Mouse (Mus musculus) heart, adult 2 months (tissue): Measurements from ENCODE around the gene Ccdc60. TPM values are rescaled to one million over a fixed set of nuclear protein-coding genes. Genes with fewer than 3 reads are reported as not detected.

Experiments
- DNase-seq, 2 experiments: peaks; one replicate each; pipeline ENCODE4 v3.0.0; 2021
- H3K27ac ChIP-seq: fragments of 200-600 bp; 2 replicates; pipeline ENCODE4 v1.8.1; 2022
- H3K27me3 ChIP-seq: fragments of 200-500 bp; 2 replicates; pipeline ENCODE4 v1.6.1; 2012; ENCODE audit warnings: mild to moderate bottlenecking, low read length, inconsistent platforms, mixed read lengths; ENCODE audit not compliant: control insufficient read depth, insufficient read depth
- H3K36me3 ChIP-seq: fragments of 200-500 bp; 2 replicates; pipeline ENCODE4 v1.6.1; 2012; ENCODE audit warnings: low read length, inconsistent platforms; ENCODE audit not compliant: control insufficient read depth, insufficient read depth
- H3K4me1 ChIP-seq: fragments of 200-500 bp; 2 replicates; pipeline ENCODE4 v1.6.1; 2011; ENCODE audit warnings: low read length; ENCODE audit not compliant: control insufficient read depth, insufficient read depth
- H3K4me3 ChIP-seq: fragments of 200-600 bp; 2 replicates; pipeline ENCODE4 v1.8.1; 2022
- H3K79me2 ChIP-seq: fragments of 200-500 bp; replicated peaks from 2 replicates; pipeline ENCODE4 v1.6.1; 2012; ENCODE audit warnings: mild to moderate bottlenecking, inconsistent platforms, low read length, moderate library complexity, mixed read lengths; ENCODE audit not compliant: control insufficient read depth, insufficient read depth
- H3K9ac ChIP-seq: fragments of 200-500 bp; 2 replicates; pipeline ENCODE4 v1.6.1; 2012; ENCODE audit warnings: low read depth, mild to moderate bottlenecking, control low read depth, inconsistent platforms, low read length, mixed read lengths
- CTCF ChIP-seq: fragments of 200-600 bp; IDR thresholded peaks from 2 replicates; pipeline ENCODE4 v1.8.1; 2022; ENCODE audit warnings: antibody characterized with exemption, mild to moderate bottlenecking, moderate library complexity
- EP300 ChIP-seq: fragments of 200-500 bp; IDR thresholded peaks from 2 replicates; pipeline ENCODE4 v1.6.1; 2011; ENCODE audit warnings: low read depth, low read length, control low read depth; ENCODE audit not compliant: insufficient read depth
- POLR2A ChIP-seq: fragments of 200-500 bp; IDR thresholded peaks from 2 replicates; pipeline ENCODE4 v1.6.1; 2011; ENCODE audit warnings: mild to moderate bottlenecking, low read depth, low read length, control low read depth; ENCODE audit not compliant: insufficient read depth
- WGBS: fragments of 180-500 bp; shearing (Covaris S2); methylation state at CpG from one replicate; pipeline ENCODE4 v1.1.7; 2018; 5-methylcytosine and 5-hydroxymethylcytosine counted together
- intact Hi-C: fragments of 180-260 bp; cut with DNase I; formaldehyde crosslinking; loops from one replicate; pipeline ENCODE4 v1.15.1; 2025
- polyA plus RNA-seq: library from polyadenylated mRNA; depleted of rRNA; stranded (reverse); fragments of >200 nt; gene quantifications from 2 replicates; pipeline ENCODE4 v1.2.3, GENCODE M21; 2012
- total RNA-seq, 2 experiments: library from RNA; stranded (reverse); gene quantifications; 2 replicates each; pipeline ENCODE4 v1.2.3; 2021

Ccdc60 gene
- total and polyA plus RNA-seq, 3 experiments = 0.08 TPM; not detected in 2

- Histone ChIP-seq H3K27me3 (no peaks in the 10 kb centered on the region), H3K4me3 (no peak overlapping the region), H3K36me3 (no peaks in the 10 kb centered on the region), H3K79me2 (no peaks in the 10 kb centered on the region), H3K27ac (no peak overlapping the region), H3K4me1 (no peaks in the 10 kb centered on the region), H3K9ac (no peak overlapping the region)
- TF ChIP-seq EP300 (no peak), CTCF (no peak), POLR2A (no peak)
- intact Hi-C loops = no loop called here
- DNase-seq = no peak
- WGBS = 74% methylated on average over 6 of the region's 6 CpGs
These were observed 64.8 kb downstream of the Ccdc60 start for GRCm38 (mm10) chr5:116224023-116224422.

- WGBS = 93% methylated on average over 3 of the region's 3 CpGs
- intact Hi-C loops = no loop called here
These were observed 66.9 kb downstream of the Ccdc60 start for GRCm38 (mm10) chr5:116221916-116222315.

GRCm38 (mm10) chr5:116219288-116219687 lies 69.5 kb downstream of the Ccdc60 start:
- TF ChIP-seq EP300 (no peak), CTCF (no peak), POLR2A (no peak)
- Histone ChIP-seq H3K9ac (no peak overlapping the region), H3K4me3 (no peak overlapping the region), H3K27ac (no peak overlapping the region), H3K4me1 (no peaks in the 10 kb centered on the region), H3K27me3 (no peaks in the 10 kb centered on the region), H3K36me3 (no peaks in the 10 kb centered on the region), H3K79me2 (no peaks in the 10 kb centered on the region)
- intact Hi-C loops = no loop called here
- 75% methylated on average over 7 of the region's 7 CpGs for WGBS
- DNase-seq = no peak

More at GRCm38 (mm10) chr5:116221916-116222315, 66.9 kb downstream of the Ccdc60 start:
- Histone ChIP-seq H3K9ac (no peak overlapping the region), H3K4me1 (no peaks in the 10 kb centered on the region), H3K4me3 (no peak overlapping the region), H3K27me3 (no peaks in the 10 kb centered on the region), H3K36me3 (no peaks in the 10 kb centered on the region), H3K27ac (no peak overlapping the region), H3K79me2 (no peaks in the 10 kb centered on the region)
- TF ChIP-seq EP300 = no peak
- no peak for TF ChIP-seq CTCF
- no peak for TF ChIP-seq POLR2A
- DNase-seq = no peak

GRCm38 (mm10) chr5:116212706-116213105 lies 76.1 kb downstream of the Ccdc60 start:
- intact Hi-C loops = no loop called here
- TF ChIP-seq EP300 (no peak), CTCF (peak; percentile 58)
- 59% methylated on average over 5 of the region's 5 CpGs for WGBS

GRCm38 (mm10) chr5:116209378-116210091 lies 79.2 kb downstream of the Ccdc60 start:
- TF ChIP-seq EP300 (no peak), POLR2A (no peak), CTCF (no peak)
- intact Hi-C loops = no loop called here
- Histone ChIP-seq H3K9ac (no peak overlapping the region), H3K36me3 (no peaks in the 10 kb centered on the region), H3K27ac (no peak overlapping the region), H3K27me3 (no peaks in the 10 kb centered on the region), H3K79me2 (no peaks in the 10 kb centered on the region), H3K4me1 (no peaks in the 10 kb centered on the region), H3K4me3 (no peak overlapping the region)
- WGBS = 41% methylated on average over 11 of the region's 11 CpGs
- no peak for DNase-seq

More at GRCm38 (mm10) chr5:116212706-116213105, 76.1 kb downstream of the Ccdc60 start:
- no peak for DNase-seq
- H3K4me1 ChIP-seq = no peaks in the 10 kb centered on the region
- no peak overlapping the region for H3K4me3 ChIP-seq
- no peaks in the 10 kb centered on the region for H3K36me3 ChIP-seq
- no peak overlapping the region for H3K9ac ChIP-seq
- no peaks in the 10 kb centered on the region for H3K27me3 ChIP-seq
- no peaks in the 10 kb centered on the region for H3K79me2 ChIP-seq
- H3K27ac ChIP-seq = no peak overlapping the region

- intact Hi-C loops = no loop called here
- TF ChIP-seq CTCF = no peak
- TF ChIP-seq EP300 = no peak
- TF ChIP-seq POLR2A = no peak
- no peak for DNase-seq
- WGBS = 68% methylated on average over 16 of the region's 16 CpGs
- Histone ChIP-seq H3K36me3 (no peaks in the 10 kb centered on the region), H3K4me3 (no peak overlapping the region), H3K9ac (no peak overlapping the region), H3K27me3 (no peaks in the 10 kb centered on the region), H3K27ac (no peak overlapping the region), H3K79me2 (no peaks in the 10 kb centered on the region), H3K4me1 (no peaks in the 10 kb centered on the region)
These were observed 79.9 kb downstream of the Ccdc60 start for GRCm38 (mm10) chr5:116208741-116209368.
